Mouse (Mus musculus): Measurements from ENCODE around the gene Slc1a3. TPM values are rescaled to one million over a fixed set of nuclear protein-coding genes. Genes with fewer than 3 reads are reported as not detected.

Slc1a3 gene
- polyA plus RNA-seq (2016; fragmentation: Nextera tagmentation; extraction: Ambion mirVana), result 43.4 and 49.3 TPM in 2 replicates

DNA sequence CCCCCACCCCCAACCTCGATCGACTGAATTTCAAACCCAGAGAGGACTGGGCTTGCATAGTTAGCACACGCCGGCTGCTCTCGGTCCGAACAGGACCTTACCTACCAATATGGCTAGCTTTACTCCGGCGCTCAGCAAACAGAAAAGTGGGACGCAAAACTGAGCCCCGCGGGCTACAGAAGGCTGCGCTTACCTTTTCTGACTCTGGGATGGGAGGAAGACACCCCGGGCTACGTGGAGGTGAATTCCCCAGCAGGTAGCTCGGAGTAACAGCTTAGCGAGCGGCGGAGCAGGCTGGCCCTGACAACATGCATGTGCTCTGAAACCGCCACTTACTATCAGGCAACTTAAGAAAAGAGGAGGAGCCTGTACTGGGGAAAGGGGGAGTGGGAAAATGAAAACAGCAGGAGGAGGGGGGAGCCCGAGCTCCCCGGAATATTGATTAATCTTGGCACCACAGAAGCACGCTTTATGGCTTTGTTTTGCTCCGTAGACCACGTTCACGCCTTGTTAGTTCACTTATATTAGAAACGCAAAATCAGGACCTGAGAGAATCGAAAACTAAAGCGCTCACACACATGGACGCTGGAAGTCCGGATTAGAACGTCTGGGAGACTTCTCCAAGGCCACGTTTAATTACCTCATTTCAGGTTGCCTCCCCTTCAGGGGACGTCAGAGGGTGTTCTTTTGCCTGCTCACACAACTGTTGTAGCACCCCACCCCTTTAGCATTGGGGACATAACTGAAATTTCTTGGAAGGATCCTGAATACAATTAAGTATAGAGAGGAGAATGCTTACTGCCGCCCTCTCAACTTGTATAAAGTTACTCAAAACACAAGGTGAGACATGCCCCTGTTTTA, at the start of gene Slc1a3:
TSS of gene Slc1a3 (minus strand) at position 619 of the 861 bp plus-strand sequence.
- peak within 1 kb of the TSS; percentile 72 for H3K4me2 ChIP-seq (replicated peaks)
- no peaks in the 10 kb centered on the region for H3K36me3 ChIP-seq
- peak; percentile 87 for ATAC-seq (ENCODE audit: insufficient number of reproducible peaks, insufficient read depth, low FRiP score, low TSS enrichment)
- H3K9me3 ChIP-seq, result no peaks in the 10 kb centered on the region
- WGBS, result under 1% methylated on average over 34 of the region's 34 CpGs
- peak within 1 kb of the TSS; percentile 65 for H3K9ac ChIP-seq
- peak within 1 kb of the TSS; percentile 66 for H3K4me3 ChIP-seq
- peaks cover 21% of the 10 kb centered on the region; the same call in 1 of the 2 replicates for H3K4me1 ChIP-seq
- H3K27ac ChIP-seq, result peak within 1 kb of the TSS; percentile 76
- no peaks in the 10 kb centered on the region for H3K27me3 ChIP-seq

DNA sequence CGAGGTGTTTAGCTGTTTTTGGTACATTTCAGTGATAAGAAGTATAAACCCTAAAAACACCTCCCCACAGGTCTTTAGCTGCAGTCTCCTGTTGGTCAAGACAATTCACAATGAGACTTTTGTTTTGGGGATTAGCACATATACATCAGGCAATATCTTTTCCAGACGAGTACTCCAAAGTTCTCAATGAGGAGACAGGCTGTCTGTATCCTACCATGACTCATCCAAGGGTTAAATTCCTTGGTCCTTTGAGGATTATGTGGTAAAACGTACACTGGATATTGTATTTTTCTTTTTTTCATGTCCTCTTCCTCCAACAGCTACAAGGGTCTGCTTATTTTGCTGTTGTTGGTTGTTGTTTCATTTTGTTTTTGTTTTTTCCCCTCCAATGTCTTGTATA, 48.5 kb upstream of the Slc1a3 start:
- no peak overlapping the region for H3K4me3 ChIP-seq
- H3K9ac ChIP-seq, result no peak overlapping the region
- no peaks in the 10 kb centered on the region for H3K27me3 ChIP-seq
- no peaks in the 10 kb centered on the region for H3K4me1 ChIP-seq
- H3K27ac ChIP-seq, result no peak overlapping the region
- 63% methylated on average over 3 of the region's 3 CpGs for WGBS
- H3K36me3 ChIP-seq, result no peaks in the 10 kb centered on the region
- no peak overlapping the region for H3K4me2 ChIP-seq (replicated peaks)
- H3K9me3 ChIP-seq, result no peaks in the 10 kb centered on the region
- ATAC-seq (ENCODE audit: insufficient number of reproducible peaks, insufficient read depth, low FRiP score, low TSS enrichment), result no peak

DNA sequence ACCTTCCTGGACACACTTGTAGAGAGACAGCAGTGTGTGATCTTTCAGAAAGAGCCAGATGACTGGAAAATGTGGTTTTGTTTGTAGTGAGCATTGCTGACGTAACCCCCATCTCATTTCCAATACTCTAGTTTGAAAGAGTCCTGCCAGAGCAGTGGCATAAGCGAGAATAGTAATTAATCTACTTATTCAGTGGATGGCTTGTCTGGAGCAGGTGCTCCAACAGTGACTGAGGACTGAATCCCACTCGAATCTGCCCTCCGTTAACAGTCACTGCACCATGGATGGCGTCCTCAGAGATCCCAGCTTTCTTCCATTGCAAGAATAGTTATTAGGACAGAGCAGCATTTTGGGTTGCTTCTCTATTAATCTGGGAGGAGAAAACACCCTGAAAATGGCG, 45.9 kb upstream of the Slc1a3 start:
- no peak overlapping the region for H3K27ac ChIP-seq
- H3K4me1 ChIP-seq, result no peaks in the 10 kb centered on the region
- 84% methylated on average over 6 of the region's 6 CpGs for WGBS
- no peak for ATAC-seq (ENCODE audit: insufficient number of reproducible peaks, insufficient read depth, low FRiP score, low TSS enrichment)
- no peaks in the 10 kb centered on the region for H3K36me3 ChIP-seq
- no peak overlapping the region for H3K4me2 ChIP-seq (replicated peaks)
- H3K9me3 ChIP-seq, result no peaks in the 10 kb centered on the region
- H3K27me3 ChIP-seq, result no peaks in the 10 kb centered on the region
- no peak overlapping the region for H3K9ac ChIP-seq
- no peak overlapping the region for H3K4me3 ChIP-seq

DNA sequence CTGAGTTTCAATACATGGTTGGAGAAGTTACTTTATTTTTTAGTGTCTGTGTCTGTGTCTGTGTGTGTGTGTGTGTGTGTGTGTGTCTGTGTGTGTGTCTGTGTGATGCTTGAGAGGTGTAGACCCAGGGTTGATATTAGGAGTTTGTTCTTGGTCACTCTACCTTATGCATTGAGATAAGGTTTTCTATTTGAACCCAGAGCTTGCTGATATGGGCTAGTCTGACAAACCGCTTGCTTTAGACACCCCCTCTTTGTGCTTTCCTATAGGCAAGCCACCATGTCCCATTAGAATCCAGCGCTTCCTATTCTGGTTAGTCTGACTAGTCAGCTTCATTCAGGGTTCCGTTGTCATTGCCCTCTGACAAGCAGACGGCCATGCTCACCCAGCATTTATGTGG, 39.2 kb upstream of the Slc1a3 start:
- H3K36me3 ChIP-seq, result no peaks in the 10 kb centered on the region
- H3K4me1 ChIP-seq, result no peaks in the 10 kb centered on the region
- ATAC-seq (ENCODE audit: insufficient number of reproducible peaks, insufficient read depth, low FRiP score, low TSS enrichment), result no peak
- H3K4me2 ChIP-seq (replicated peaks), result no peak overlapping the region
- H3K9me3 ChIP-seq, result no peaks in the 10 kb centered on the region
- WGBS, result 93% methylated on average over 4 of the region's 4 CpGs
- no peaks in the 10 kb centered on the region for H3K27me3 ChIP-seq
- H3K4me3 ChIP-seq, result no peak overlapping the region
- H3K9ac ChIP-seq, result no peak overlapping the region
- H3K27ac ChIP-seq, result no peak overlapping the region

DNA sequence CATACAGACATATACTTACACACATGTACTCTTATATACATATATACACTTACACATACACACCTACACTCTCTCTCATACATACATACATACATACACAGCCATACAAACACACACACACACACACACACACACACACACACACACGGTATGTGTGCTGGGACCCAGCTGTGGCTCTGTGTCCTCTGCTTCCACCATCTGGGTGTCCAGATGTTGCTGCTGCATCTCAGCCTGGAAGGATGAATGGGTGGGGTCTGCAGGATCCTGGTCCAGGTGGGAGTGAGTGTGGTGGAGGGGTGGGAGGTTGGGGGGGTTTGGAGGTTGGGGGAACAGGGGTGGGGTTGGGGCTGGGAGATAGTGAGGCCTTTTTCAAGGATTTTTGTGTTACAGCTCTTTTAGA, 38.2 kb upstream of the Slc1a3 start:
- Histone ChIP-seq H3K9me3 (no peaks in the 10 kb centered on the region), H3K9ac (no peak overlapping the region), H3K27ac (no peak overlapping the region), H3K4me2 (replicated peaks) (no peak overlapping the region), H3K4me3 (no peak overlapping the region), H3K36me3 (no peaks in the 10 kb centered on the region), H3K4me1 (no peaks in the 10 kb centered on the region), H3K27me3 (no peaks in the 10 kb centered on the region)
- ATAC-seq (ENCODE audit: insufficient number of reproducible peaks, insufficient read depth, low FRiP score, low TSS enrichment), result no peak
- WGBS, result 81% methylated on average over 1 of the region's 1 CpGs

DNA sequence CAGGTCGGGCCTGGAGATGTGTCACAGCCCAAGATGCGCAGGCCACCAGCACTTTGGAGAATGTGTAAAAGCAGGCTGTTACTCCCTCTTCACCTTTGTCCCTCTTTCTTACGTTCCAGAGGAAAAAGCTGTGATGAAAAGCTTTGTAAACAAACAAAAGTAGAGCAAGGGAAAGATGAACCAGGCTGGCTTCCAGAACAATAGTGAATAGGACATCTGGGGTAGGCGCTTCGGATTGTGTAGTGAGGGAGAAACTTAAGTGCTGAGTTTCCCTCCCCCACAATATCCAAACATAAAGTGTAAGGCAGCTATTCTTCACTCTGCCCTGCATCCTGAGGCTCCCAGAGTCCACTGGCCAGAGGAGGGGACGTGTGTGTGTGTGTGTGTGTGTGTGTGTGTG, 31.0 kb upstream of the Slc1a3 start:
- Histone ChIP-seq H3K4me1 (no peaks in the 10 kb centered on the region), H3K4me3 (no peak overlapping the region), H3K9ac (no peak overlapping the region), H3K27ac (no peak overlapping the region), H3K36me3 (no peaks in the 10 kb centered on the region), H3K4me2 (replicated peaks) (no peak overlapping the region), H3K27me3 (no peaks in the 10 kb centered on the region), H3K9me3 (no peaks in the 10 kb centered on the region)
- ATAC-seq (ENCODE audit: insufficient number of reproducible peaks, insufficient read depth, low FRiP score, low TSS enrichment), result no peak
- WGBS, result 50% methylated on average over 6 of the region's 6 CpGs

DNA sequence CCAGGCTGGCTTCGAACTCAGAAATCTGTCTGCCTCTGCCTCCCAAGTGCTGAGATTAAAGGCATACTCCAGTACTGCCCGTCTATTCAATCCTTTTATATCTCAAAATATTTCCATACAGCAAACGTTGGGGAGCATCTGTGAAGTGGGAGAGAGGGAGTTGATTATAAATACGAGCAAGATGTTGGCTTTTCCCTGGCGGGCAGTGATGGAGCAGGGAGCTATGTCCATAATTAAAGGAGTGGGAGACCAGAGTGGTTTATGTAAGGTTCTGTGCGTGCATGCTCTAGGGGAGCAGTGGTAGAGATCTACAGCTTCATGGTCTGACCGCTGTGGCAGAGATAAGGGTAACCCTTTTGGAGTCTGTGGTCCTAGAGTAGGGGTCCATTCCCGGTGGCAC, 30.2 kb upstream of the Slc1a3 start:
- Histone ChIP-seq H3K4me3 (no peak overlapping the region), H3K9ac (no peak overlapping the region), H3K27me3 (no peaks in the 10 kb centered on the region), H3K9me3 (no peaks in the 10 kb centered on the region), H3K4me2 (replicated peaks) (no peak overlapping the region), H3K27ac (no peak overlapping the region), H3K36me3 (no peaks in the 10 kb centered on the region), H3K4me1 (no peaks in the 10 kb centered on the region)
- 91% methylated on average over 8 of the region's 8 CpGs for whole genome bisulfite sequencing
- no peak for ATAC-seq (ENCODE audit: insufficient number of reproducible peaks, insufficient read depth, low FRiP score, low TSS enrichment)

DNA sequence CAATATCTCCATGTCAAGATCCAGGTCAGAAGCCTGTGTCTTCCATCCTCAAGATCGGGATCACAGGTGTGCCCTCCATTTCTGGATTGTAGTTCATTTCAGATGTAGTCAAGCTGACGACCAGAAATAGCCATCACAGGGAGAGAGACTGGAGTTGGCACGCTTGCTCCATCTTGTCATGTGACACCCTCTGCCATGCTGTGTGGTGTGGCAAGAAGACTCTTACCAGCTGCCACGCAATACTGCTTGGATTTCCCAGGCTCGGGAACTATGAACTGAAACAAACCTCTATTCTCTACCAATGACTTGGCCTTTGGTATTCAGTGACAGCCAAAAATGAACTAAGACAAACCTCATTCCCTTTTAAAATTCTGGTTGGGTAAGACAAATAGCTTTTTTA, 27.6 kb upstream of the Slc1a3 start:
- no peak for ATAC-seq (ENCODE audit: insufficient number of reproducible peaks, insufficient read depth, low FRiP score, low TSS enrichment)
- H3K27ac ChIP-seq, result no peak overlapping the region
- no peak overlapping the region for H3K4me3 ChIP-seq
- 84% methylated on average over 5 of the region's 5 CpGs for WGBS
- H3K27me3 ChIP-seq, result no peaks in the 10 kb centered on the region
- H3K9me3 ChIP-seq, result no peaks in the 10 kb centered on the region
- H3K4me1 ChIP-seq, result no peaks in the 10 kb centered on the region
- H3K36me3 ChIP-seq, result no peaks in the 10 kb centered on the region
- H3K4me2 ChIP-seq (replicated peaks), result no peak overlapping the region
- H3K9ac ChIP-seq, result no peak overlapping the region

DNA sequence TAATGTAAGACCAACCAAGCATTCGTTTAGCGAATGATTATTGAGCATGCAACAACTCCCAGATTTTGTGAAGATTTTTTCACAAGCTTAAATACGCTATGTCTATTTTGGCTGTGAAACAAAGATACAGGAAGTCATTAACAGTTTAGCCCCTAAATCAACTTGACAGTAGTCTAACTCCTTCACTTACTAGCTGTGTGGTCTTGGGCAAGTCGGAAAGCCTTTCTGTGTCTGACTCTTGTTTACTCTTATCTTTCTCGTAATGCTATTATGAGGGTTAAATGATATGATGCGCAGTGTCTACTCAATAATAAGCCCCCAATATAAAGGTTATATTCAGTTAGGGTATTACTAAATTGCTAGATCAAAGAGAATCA, 23.8 kb upstream of the Slc1a3 start:
- no peak for ATAC-seq (ENCODE audit: insufficient number of reproducible peaks, insufficient read depth, low FRiP score, low TSS enrichment)
- no peak overlapping the region for H3K9ac ChIP-seq
- H3K27me3 ChIP-seq, result no peaks in the 10 kb centered on the region
- no peaks in the 10 kb centered on the region for H3K4me1 ChIP-seq
- H3K36me3 ChIP-seq, result no peaks in the 10 kb centered on the region
- no peaks in the 10 kb centered on the region for H3K9me3 ChIP-seq
- no peak overlapping the region for H3K27ac ChIP-seq
- H3K4me3 ChIP-seq, result no peak overlapping the region
- no peak overlapping the region for H3K4me2 ChIP-seq (replicated peaks)
- WGBS, result 70% methylated on average over 6 of the region's 6 CpGs

DNA sequence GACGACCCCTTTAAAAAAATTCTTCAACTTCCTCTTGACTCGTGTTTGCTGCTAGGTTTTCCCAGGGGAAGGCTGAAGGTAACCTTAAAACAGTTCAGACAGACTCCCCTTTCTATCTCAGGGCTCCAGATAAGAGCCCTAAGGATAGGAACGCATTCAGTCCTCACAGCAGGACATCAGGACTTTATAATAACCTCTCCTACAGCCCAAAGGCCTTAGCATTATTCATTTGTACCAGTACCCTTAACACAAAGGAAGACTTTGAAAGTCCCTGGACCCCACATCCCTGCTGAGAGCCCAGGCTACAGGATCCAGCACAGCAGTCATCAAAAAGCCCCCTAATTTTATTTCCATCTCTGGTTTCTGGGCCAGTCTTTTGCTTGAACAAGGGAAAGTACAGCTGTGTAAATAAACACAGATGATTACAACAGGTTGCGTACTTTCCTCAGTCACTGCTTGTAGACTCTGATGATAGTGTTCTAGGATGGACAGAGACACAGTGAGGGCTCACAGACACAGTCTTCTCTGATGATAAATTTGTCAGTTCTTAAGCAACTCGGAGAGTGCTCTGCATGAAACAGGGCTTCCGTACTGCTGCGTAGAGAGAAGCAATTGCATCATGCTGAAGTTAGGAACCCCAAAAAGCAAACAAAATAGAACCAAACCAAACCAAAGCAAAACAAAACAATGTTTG, 23.3 kb upstream of the Slc1a3 start:
- no peak overlapping the region for H3K27ac ChIP-seq
- H3K9me3 ChIP-seq, result no peaks in the 10 kb centered on the region
- no peak for ATAC-seq (ENCODE audit: insufficient number of reproducible peaks, insufficient read depth, low FRiP score, low TSS enrichment)
- no peaks in the 10 kb centered on the region for H3K27me3 ChIP-seq
- H3K9ac ChIP-seq, result no peak overlapping the region
- no peak overlapping the region for H3K4me2 ChIP-seq (replicated peaks)
- 17% methylated on average over 7 of the region's 7 CpGs for WGBS
- no peaks in the 10 kb centered on the region for H3K36me3 ChIP-seq
- no peak overlapping the region for H3K4me3 ChIP-seq
- no peaks in the 10 kb centered on the region for H3K4me1 ChIP-seq

DNA sequence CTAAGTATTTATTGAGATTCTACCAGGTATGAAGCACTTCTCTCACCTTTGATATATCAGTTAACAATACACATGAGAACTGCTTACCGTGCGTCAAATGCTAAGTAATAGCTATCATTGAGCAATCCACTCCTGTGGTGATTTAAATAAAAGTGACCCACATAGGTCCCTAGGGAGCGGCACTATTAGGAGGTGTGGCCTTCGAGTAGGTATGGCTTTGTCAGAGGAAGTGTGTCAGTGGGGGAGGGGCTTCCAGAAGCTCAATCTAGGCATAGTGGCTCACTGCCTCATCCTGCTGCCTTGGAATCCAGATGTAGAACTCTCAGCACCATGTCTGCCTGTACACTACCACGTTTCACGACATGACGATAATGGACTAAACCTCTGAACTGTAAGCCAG, 18.3 kb upstream of the Slc1a3 start:
- no peak for ATAC-seq (ENCODE audit: insufficient number of reproducible peaks, insufficient read depth, low FRiP score, low TSS enrichment)
- Histone ChIP-seq H3K4me3 (no peak overlapping the region), H3K36me3 (no peaks in the 10 kb centered on the region), H3K27ac (no peak overlapping the region), H3K4me2 (replicated peaks) (no peak overlapping the region), H3K9me3 (no peaks in the 10 kb centered on the region), H3K9ac (no peak overlapping the region), H3K27me3 (no peaks in the 10 kb centered on the region), H3K4me1 (no peaks in the 10 kb centered on the region)
- 92% methylated on average over 7 of the region's 7 CpGs for WGBS

DNA sequence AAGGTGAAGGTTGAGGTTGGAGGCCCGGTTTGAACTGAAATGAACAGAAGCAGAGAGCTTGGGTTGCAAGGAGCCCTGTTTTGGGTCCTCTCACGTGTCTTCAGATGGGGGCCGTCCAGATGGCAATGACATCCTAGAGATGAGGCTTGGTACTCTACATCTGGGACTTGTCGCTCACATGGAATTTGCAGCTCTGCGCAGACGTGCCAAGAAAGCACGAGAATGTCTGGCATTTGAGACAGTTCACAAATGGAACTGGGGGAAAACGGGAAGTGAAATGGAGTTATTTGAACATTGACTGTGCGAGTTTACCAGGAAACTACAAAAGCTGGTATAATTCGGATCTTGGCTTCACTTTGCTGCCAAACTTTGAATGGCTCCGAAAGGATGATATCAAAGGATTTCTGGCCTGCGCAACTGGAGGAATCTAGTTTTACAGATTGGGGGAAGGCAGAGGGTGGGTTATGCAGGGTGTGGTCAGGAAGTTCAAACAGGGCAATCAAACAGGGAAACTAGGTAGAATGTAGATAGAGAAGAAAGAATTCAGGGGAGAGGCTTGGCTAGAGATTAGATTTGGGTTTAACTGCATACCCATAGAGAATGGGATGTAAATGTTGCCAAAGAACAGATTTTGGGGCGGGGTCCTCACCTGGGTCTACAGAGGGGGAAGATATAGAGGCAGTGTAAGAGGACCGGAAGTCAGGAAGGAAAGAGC, 12.0 kb upstream of the Slc1a3 start:
- 86% methylated on average over 14 of the region's 14 CpGs for WGBS
- no peak overlapping the region for H3K4me3 ChIP-seq
- no peaks in the 10 kb centered on the region for H3K27me3 ChIP-seq
- ATAC-seq (ENCODE audit: insufficient number of reproducible peaks, insufficient read depth, low FRiP score, low TSS enrichment), result no peak
- H3K9me3 ChIP-seq, result no peaks in the 10 kb centered on the region
- no peaks in the 10 kb centered on the region for H3K4me1 ChIP-seq
- H3K36me3 ChIP-seq, result no peaks in the 10 kb centered on the region
- H3K4me2 ChIP-seq (replicated peaks), result no peak overlapping the region
- H3K27ac ChIP-seq, result no peak overlapping the region
- no peak overlapping the region for H3K9ac ChIP-seq

Data from embryonic facial prominence, embryonic 12.5 days (tissue).